Mouse (Mus musculus) liver, postnatal 0 days (tissue): ENCODE data around the gene Zscan2. TPM values are rescaled to one million over a fixed set of nuclear protein-coding genes. Genes with fewer than 3 reads are reported as not detected.
A peak's percentile ranks its signal among the peaks of the same experiment; 100 is the strongest.

Experiments used
- ATAC-seq: fragments of 200-750 bp; cut with Nextera tagmentation; 2 replicates; pipeline ENCODE4 v1.8.0; 2017; ENCODE audit warnings: mild to moderate bottlenecking, moderate library complexity
- DNase-seq: peaks from one replicate; pipeline ENCODE4 v3.0.0-alpha.2; 2016
- H3K27ac ChIP-seq: fragments of 300-500 bp; sonication (generic); 2 replicates; pipeline ENCODE4 v1.5.1; 2014; ENCODE audit warnings: antibody characterized with exemption, moderate library complexity, mild to moderate bottlenecking, low read depth
- H3K27me3 ChIP-seq: fragments of 300-500 bp; sonication (generic); 2 replicates; pipeline ENCODE4 v1.6.1; 2014; ENCODE audit warnings: low read length, control low read depth, mixed read lengths; ENCODE audit not compliant: insufficient read depth
- H3K36me3 ChIP-seq: fragments of 300-500 bp; sonication (generic); replicated peaks from 2 replicates; pipeline ENCODE4 v1.6.1; 2014; ENCODE audit warnings: mild to moderate bottlenecking, control low read depth, low read length, moderate library complexity, mixed read lengths; ENCODE audit not compliant: insufficient read depth
- H3K4me1 ChIP-seq: fragments of 300-500 bp; sonication (generic); 2 replicates; pipeline ENCODE4 v1.6.1; 2014; ENCODE audit warnings: antibody characterized with exemption, mild to moderate bottlenecking, control low read depth; ENCODE audit not compliant: insufficient read depth
- H3K4me2 ChIP-seq: fragments of 300-500 bp; sonication (generic); 2 replicates; pipeline ENCODE4 v1.6.1; 2014; ENCODE audit warnings: low read depth, mild to moderate bottlenecking, low read length, moderate library complexity, mixed read lengths
- H3K4me3 ChIP-seq: fragments of 300-500 bp; sonication (generic); 2 replicates; pipeline ENCODE4 v1.5.1; 2014; ENCODE audit warnings: low read depth, low read length
- H3K9ac ChIP-seq: fragments of 300-500 bp; sonication (generic); replicated peaks from 2 replicates; pipeline ENCODE4 v1.6.1; 2014; ENCODE audit warnings: mild to moderate bottlenecking, moderate library complexity
- H3K9me3 ChIP-seq: fragments of 300-500 bp; sonication (generic); 2 replicates; pipeline ENCODE4 v1.6.1; 2016; ENCODE audit warnings: mild to moderate bottlenecking, control low read depth, low read length, mixed read lengths
- CTCF ChIP-seq: sonication (generic); IDR thresholded peaks from 2 replicates; pipeline ENCODE4 v1.5.1; 2016; ENCODE audit warnings: antibody characterized with exemption, low read depth
- EP300 ChIP-seq: IDR thresholded peaks from 2 replicates; pipeline ENCODE4 v1.6.1; 2016; ENCODE audit warnings: antibody characterized with exemption, low read depth, mild to moderate bottlenecking
- WGBS: fragments of 180-500 bp; shearing (Covaris S2); extraction: QIAGEN DNeasy Blood & Tissue Kit; methylation state at CpG from one replicate; pipeline ENCODE4 v1.1.7; 2014; ENCODE audit not compliant: insufficient replicate concordance; 5-methylcytosine and 5-hydroxymethylcytosine counted together
- polyA plus RNA-seq: library from polyadenylated mRNA; unstranded; fragments of >200 nt; fragmentation: Nextera tagmentation; extraction: Ambion mirVana; gene quantifications from 2 replicates; pipeline ENCODE4 v1.2.1, GENCODE M21; 2015

Gene Zscan2
- polyA plus RNA-seq, 1 experiment from 2014 or later: 0.47 TPM

DNA sequence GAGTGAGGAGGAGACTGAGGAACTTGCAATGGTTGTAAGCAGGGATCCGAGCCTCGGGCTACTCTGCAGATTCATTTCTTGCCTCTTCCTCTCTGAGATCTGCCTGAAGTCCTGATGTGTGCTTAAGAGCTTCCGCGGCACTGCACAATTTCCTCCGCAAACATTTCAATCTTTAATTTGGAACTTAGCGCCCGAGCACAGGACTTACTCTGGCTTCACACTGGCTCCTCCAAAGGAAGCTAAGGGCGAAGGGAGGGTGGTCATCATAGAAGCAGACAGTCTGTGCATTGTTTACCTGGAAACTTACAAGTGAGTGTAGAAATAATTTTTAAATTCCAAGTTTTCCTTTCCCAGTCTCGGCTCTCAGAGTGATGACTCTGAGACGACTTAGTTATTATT is 14.4 kb upstream of the Zscan2 start:
- no peak overlapping the region for H3K4me3 ChIP-seq
- no peaks in the 10 kb centered on the region for H3K27me3 ChIP-seq
- H3K4me1 ChIP-seq: no peaks in the 10 kb centered on the region
- TF ChIP-seq CTCF (no peak), EP300 (no peak)
- DNase-seq (no peak), ATAC-seq (no peak)
- H3K27ac ChIP-seq: no peak overlapping the region
- WGBS: 82% methylated on average over 10 of the region's 10 CpGs
- H3K9ac ChIP-seq: no peak overlapping the region
- no peak overlapping the region for H3K4me2 ChIP-seq
- H3K9me3 ChIP-seq: no peaks in the 10 kb centered on the region
- no peaks in the 10 kb centered on the region for H3K36me3 ChIP-seq

DNA sequence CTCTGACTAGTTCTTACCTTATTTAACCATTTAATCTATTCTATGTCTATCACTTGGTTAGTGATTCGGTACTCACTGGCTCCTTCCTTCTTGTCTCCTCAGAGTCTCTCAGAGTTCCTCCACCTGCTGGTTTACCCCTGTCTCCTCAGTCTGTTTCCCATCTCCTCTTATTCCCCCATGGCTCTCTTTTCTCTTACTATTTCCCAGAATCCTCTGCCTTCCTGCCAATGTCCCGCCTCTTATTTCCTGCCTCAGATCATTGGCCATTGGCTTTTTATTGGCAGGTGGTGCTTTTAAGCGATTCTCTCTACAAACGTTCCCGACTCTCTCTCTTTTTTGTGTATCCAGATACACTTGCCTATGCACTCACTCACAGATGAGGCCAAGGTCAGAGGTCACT is 14.0 kb upstream of the Zscan2 start:
- Histone ChIP-seq H3K36me3 (no peaks in the 10 kb centered on the region), H3K27me3 (no peaks in the 10 kb centered on the region), H3K9me3 (no peaks in the 10 kb centered on the region), H3K27ac (no peak overlapping the region), H3K4me2 (no peak overlapping the region), H3K4me3 (no peak overlapping the region), H3K4me1 (no peaks in the 10 kb centered on the region), H3K9ac (no peak overlapping the region)
- no peak for DNase-seq
- WGBS: 82% methylated on average over 5 of the region's 5 CpGs
- TF ChIP-seq EP300 (no peak), CTCF (no peak)
- ATAC-seq: no peak

DNA sequence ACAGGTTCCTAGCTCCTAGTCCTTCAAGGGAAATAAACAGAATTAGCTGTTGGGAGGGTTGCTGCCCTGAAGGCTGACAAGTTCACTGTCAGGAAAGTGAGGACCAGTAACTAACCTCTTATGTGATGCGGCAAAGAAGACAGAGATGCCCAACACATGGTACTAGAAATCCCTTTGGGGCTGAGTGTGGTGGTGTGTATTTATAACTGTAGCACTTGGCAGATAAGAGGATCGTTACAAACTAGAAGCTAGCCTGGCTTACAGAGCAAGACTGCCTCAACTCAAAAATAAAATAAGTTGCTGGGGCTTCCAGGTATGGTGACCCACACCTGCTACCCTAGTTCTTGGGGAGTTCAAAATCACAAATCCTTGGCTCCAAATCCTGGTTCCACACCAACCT is 11.5 kb upstream of the Zscan2 start:
- WGBS: 55% methylated on average over 2 of the region's 2 CpGs
- H3K36me3 ChIP-seq: no peaks in the 10 kb centered on the region
- no peak for ATAC-seq
- DNase-seq: no peak
- H3K4me1 ChIP-seq: no peaks in the 10 kb centered on the region
- H3K27ac ChIP-seq: no peak overlapping the region
- H3K4me3 ChIP-seq: no peak overlapping the region
- H3K27me3 ChIP-seq: no peaks in the 10 kb centered on the region
- H3K9ac ChIP-seq: no peak overlapping the region
- TF ChIP-seq EP300: no peak
- no peak for TF ChIP-seq CTCF
- no peak overlapping the region for H3K4me2 ChIP-seq
- H3K9me3 ChIP-seq: no peaks in the 10 kb centered on the region

DNA sequence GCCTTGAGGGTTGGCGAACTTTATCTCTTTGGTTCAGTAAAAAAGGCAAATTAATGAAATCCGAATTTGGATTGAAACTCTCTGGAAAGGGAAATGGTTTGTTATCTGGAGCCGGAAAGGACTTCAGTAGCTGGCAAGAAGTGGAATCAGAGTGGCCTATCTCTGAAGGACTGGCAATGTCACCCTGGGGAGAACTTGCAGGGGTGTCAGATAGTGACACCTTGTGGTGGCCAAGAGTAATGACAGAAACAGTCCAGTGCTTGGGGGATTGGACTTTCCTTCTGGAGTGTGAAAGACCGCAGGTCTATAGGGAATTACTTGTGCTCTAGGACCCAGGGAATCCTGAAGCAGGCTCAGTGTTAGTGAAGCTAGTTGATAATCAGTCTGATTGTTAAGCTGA is 11.0 kb upstream of the Zscan2 start:
- Histone ChIP-seq H3K9ac (no peak overlapping the region), H3K27me3 (no peaks in the 10 kb centered on the region), H3K36me3 (no peaks in the 10 kb centered on the region), H3K9me3 (no peaks in the 10 kb centered on the region), H3K4me3 (no peak overlapping the region), H3K4me1 (no peaks in the 10 kb centered on the region), H3K27ac (no peak overlapping the region), H3K4me2 (no peak overlapping the region)
- ATAC-seq (peak; percentile 65), DNase-seq (peak; percentile 39)
- WGBS: 19% methylated on average over 4 of the region's 4 CpGs
- TF ChIP-seq EP300 (no peak), CTCF (peak; percentile 97)

DNA sequence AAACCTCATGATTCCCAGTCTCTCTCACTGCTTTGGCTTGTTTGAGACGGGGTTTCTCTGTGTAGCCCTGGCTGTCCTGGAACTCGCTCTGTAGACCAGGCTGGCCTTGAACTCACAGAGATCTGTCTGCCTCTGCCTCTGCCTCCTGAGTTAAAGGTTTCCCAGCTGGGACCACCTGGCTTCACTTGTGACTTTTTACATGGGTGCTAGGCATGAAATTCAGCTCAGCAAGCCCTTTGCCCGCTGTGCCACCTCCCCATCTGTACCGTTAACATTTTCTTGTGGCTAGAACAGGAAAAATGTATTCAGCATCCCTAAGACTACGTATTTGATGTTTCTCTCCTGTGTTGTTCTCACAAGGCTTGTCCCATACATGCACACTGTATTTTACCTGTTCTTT is 10.2 kb upstream of the Zscan2 start:
- DNase-seq (no peak), ATAC-seq (no peak)
- no peak overlapping the region for H3K9ac ChIP-seq
- no peaks in the 10 kb centered on the region for H3K4me1 ChIP-seq
- no peaks in the 10 kb centered on the region for H3K9me3 ChIP-seq
- 81% methylated on average over 5 of the region's 5 CpGs for WGBS
- H3K27me3 ChIP-seq: no peaks in the 10 kb centered on the region
- no peak overlapping the region for H3K4me3 ChIP-seq
- TF ChIP-seq CTCF: no peak
- no peak for TF ChIP-seq EP300
- no peak overlapping the region for H3K4me2 ChIP-seq
- H3K36me3 ChIP-seq: no peaks in the 10 kb centered on the region
- H3K27ac ChIP-seq: no peak overlapping the region

DNA sequence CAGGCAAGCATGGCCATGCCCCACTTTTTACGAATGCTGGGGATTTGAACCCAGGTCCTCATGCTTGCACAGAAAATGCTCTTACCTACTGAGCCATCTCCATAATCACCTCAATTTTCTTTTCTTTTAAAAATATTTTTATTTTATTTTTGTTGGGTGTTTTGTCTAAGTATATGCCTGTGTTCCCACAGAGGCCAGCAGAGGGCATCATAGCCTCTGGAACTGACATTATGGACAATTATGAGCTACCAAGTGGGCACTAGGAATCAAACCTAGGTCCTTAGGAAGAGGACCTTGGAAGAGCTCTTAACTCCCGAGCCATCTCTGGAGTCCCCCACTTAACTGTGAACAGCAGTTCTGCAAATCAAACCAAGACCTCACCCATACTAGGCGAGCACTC is 7.5 kb upstream of the Zscan2 start:
- peak; percentile 39 for TF ChIP-seq CTCF
- TF ChIP-seq EP300: no peak
- H3K27ac ChIP-seq: no peak overlapping the region
- H3K9me3 ChIP-seq: no peaks in the 10 kb centered on the region
- no peak for DNase-seq
- no peak overlapping the region for H3K4me3 ChIP-seq
- 88% methylated on average over 3 of the region's 3 CpGs for WGBS
- H3K4me2 ChIP-seq: no peak overlapping the region
- H3K4me1 ChIP-seq: no peaks in the 10 kb centered on the region
- no peaks in the 10 kb centered on the region for H3K27me3 ChIP-seq
- no peak overlapping the region for H3K9ac ChIP-seq
- no peaks in the 10 kb centered on the region for H3K36me3 ChIP-seq
- ATAC-seq: no peak

DNA sequence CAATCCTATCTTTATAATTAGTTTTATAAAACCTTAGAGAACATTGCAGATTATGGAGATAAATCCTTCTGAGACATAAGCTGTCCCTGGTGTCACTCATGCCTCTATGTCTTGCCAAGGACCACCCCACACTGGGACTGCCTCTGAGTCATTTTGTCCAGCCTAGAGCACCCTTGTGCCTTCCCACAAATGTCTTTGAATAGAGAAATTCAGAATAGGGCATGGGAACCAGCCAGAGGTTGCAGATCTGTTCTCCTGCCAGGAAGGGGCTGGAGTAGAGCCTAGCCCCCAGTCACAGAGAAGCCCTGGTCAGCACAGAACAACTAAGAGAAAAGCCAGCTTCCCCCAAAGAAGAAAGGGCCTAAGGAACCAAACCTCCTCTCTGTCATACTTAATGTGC is 5.4 kb upstream of the Zscan2 start:
- no peak for TF ChIP-seq EP300
- TF ChIP-seq CTCF: no peak
- Histone ChIP-seq H3K4me3 (no peak overlapping the region), H3K4me1 (peaks cover 3% of the 10 kb centered on the region; the same call in 1 of the 2 replicates), H3K4me2 (no peak overlapping the region), H3K27me3 (no peaks in the 10 kb centered on the region), H3K27ac (no peak overlapping the region), H3K9ac (no peak overlapping the region), H3K9me3 (no peaks in the 10 kb centered on the region), H3K36me3 (no peaks in the 10 kb centered on the region)
- ATAC-seq (no peak), DNase-seq (no peak)
